13 mouse cellular contexts compared by ENCODE assay signal in the genomic region with DNA sequence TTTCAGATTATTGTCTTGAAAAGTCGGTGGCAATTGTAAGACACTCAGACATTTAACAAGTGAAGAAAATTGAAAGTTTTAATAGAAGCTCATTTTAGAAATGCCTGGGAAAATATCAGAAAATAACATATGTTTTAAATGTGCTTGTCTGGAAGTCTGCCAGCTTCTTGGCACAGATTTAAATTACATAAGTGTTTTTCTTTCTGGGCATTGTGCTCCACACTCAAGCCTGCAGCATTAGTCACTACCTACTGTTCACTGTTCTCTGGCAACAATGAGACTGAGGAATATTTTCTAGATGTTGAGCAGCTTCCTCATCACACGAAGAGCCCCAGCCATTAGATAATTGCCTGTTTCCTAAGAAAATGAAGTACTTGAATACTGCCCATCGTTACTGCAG.
A peak's percentile ranks its signal among the peaks of the same experiment; 100 is the strongest.
DNase-seq lines count a peak whose midpoint lies in the region; ATAC-seq and TF ChIP-seq lines count a peak whose summit lies in the region.
"Had no signal": no experiment of that assay in that cellular context is flagged by ENCODE, and none has a peak within 500 bp of the region (broad histone marks: within the 10 kb centered on the region; RNA-seq: fewer than 3 reads in every experiment).

No protein-coding gene starts in this region.

- H3K36me3 ChIP-seq in lung, embryonic 14.5 days (ENCODE audit: insufficient read depth): no peaks in the 10 kb centered on the region
- H3K36me3 ChIP-seq in lung, postnatal 0 days (ENCODE audit: insufficient read depth, low read length): no peaks in the 10 kb centered on the region
- H3K36me3 ChIP-seq in forebrain, embryonic 16.5 days (ENCODE audit: control insufficient read depth, insufficient read depth): no peaks in the 10 kb centered on the region
- H3K36me3 ChIP-seq: liver, embryonic 12.5 days; stomach, embryonic 15.5 days had no signal

- H3K27ac ChIP-seq in lung, embryonic 14.5 days (ENCODE audit: low read depth): no peak overlapping the region
- no peak overlapping the region for H3K27ac ChIP-seq in lung, postnatal 0 days (ENCODE audit: low read length)
- H3K27ac ChIP-seq in forebrain, embryonic 16.5 days (ENCODE audit: low read length): no peak overlapping the region
- H3K27ac ChIP-seq: liver, embryonic 12.5 days; macrophage; stomach, embryonic 15.5 days had no signal

- TF ChIP-seq EP300 in lung, postnatal 0 days (IDR thresholded peaks at IDR 0.05): no peak

- H3K4me3 ChIP-seq in lung, embryonic 14.5 days (ENCODE audit: low read depth, low read length): no peak overlapping the region
- no peak overlapping the region for H3K4me3 ChIP-seq in lung, postnatal 0 days (ENCODE audit: low read depth, low read length)
- H3K4me3 ChIP-seq in forebrain, embryonic 16.5 days (replicated peaks; ENCODE audit: low read length): no peak overlapping the region
- H3K4me3 ChIP-seq: liver, embryonic 12.5 days; stomach, embryonic 15.5 days had no signal

- no peak for TF ChIP-seq CTCF in lung, embryonic 14.5 days (IDR thresholded peaks at IDR 0.05; ENCODE audit: low read depth)
- no peak for TF ChIP-seq CTCF in lung, postnatal 0 days (IDR thresholded peaks at IDR 0.05)

- no peak for ATAC-seq in lung, embryonic 14.5 days (ENCODE audit: insufficient read depth)
- no peak for ATAC-seq in lung, postnatal 0 days
- peak; percentile 79 for ATAC-seq in forebrain, embryonic 16.5 days
- ATAC-seq: liver, embryonic 12.5 days had no signal

- no peak overlapping the region for H3K4me2 ChIP-seq in lung, embryonic 14.5 days
- no peak overlapping the region for H3K4me2 ChIP-seq in lung, postnatal 0 days (replicated peaks; ENCODE audit: low read depth, low read length)
- no peak overlapping the region for H3K4me2 ChIP-seq in forebrain, embryonic 16.5 days (ENCODE audit: low read length)
- H3K4me2 ChIP-seq: liver, embryonic 12.5 days; stomach, embryonic 15.5 days had no signal

- H3K4me1 ChIP-seq in lung, embryonic 14.5 days (ENCODE audit: insufficient read depth): no peaks in the 10 kb centered on the region
- H3K4me1 ChIP-seq in lung, postnatal 0 days (ENCODE audit: insufficient read depth, low read depth, low read length): no peaks in the 10 kb centered on the region
- H3K4me1 ChIP-seq in forebrain, embryonic 16.5 days (replicated peaks; ENCODE audit: control insufficient read depth, insufficient read depth, low read length): peaks cover 4% of the 10 kb centered on the region
- H3K4me1 ChIP-seq: liver, embryonic 12.5 days; stomach, embryonic 15.5 days had no signal

- H3K9me3 ChIP-seq in lung, embryonic 14.5 days (ENCODE audit: low read depth, low read length): no peaks in the 10 kb centered on the region
- no peaks in the 10 kb centered on the region for H3K9me3 ChIP-seq in lung, postnatal 0 days (ENCODE audit: low read length)
- no peaks in the 10 kb centered on the region for H3K9me3 ChIP-seq in forebrain, embryonic 16.5 days (ENCODE audit: control insufficient read depth, low read length)
- H3K9me3 ChIP-seq: liver, embryonic 12.5 days; stomach, embryonic 15.5 days had no signal

- DNase-seq in lung, embryonic 14.5 days: peak; percentile 55
- DNase-seq in lung, postnatal 0 days (ENCODE audit: low spot score): no peak
- peak; percentile 31 to 35 for DNase-seq in left cerebral cortex, adult 18-20 months (ENCODE audit: low spot score in 2 of 2)
- no peak for DNase-seq in T-cell, adult 2 months (ENCODE audit: low spot score)
- DNase-seq in gastrocnemius, postnatal 25 days: no peak
- DNase-seq in spleen, postnatal 14 days (ENCODE audit: low spot score in 2 of 2): no peak
- DNase-seq: cerebellum, adult 18-20 months; heart, adult 18-20 months; kidney, postnatal 10 days had no signal

- H3K27me3 ChIP-seq in lung, embryonic 14.5 days (ENCODE audit: insufficient read depth, low read length): no peaks in the 10 kb centered on the region
- H3K27me3 ChIP-seq in lung, postnatal 0 days (replicated peaks; ENCODE audit: insufficient read depth, low read length): no peaks in the 10 kb centered on the region
- no peaks in the 10 kb centered on the region for H3K27me3 ChIP-seq in forebrain, embryonic 16.5 days (replicated peaks; ENCODE audit: control insufficient read depth, insufficient read depth, low read length)
- H3K27me3 ChIP-seq: liver, embryonic 12.5 days; stomach, embryonic 15.5 days had no signal

- 59% methylated on average over 3 of the region's 3 CpGs for WGBS in lung, embryonic 14.5 days
- WGBS in lung, postnatal 0 days: 42% methylated on average over 3 of the region's 3 CpGs
- 31% methylated on average over 3 of the region's 3 CpGs for WGBS in forebrain, embryonic 16.5 days

- H3K9ac ChIP-seq in lung, embryonic 14.5 days: no peak overlapping the region
- H3K9ac ChIP-seq in lung, postnatal 0 days (replicated peaks; ENCODE audit: low read depth): no peak overlapping the region
- H3K9ac ChIP-seq in forebrain, embryonic 16.5 days (replicated peaks; ENCODE audit: low read depth, low read length): no peak overlapping the region
- H3K9ac ChIP-seq: liver, embryonic 12.5 days; stomach, embryonic 15.5 days had no signal

Comparison
In these comparisons a context has a peak if more than half of its experiments do, and no peak if none do; other contexts are left out.
1. DNase-seq: peak in lung, embryonic 14.5 days (single experiment) and left cerebral cortex, adult 18-20 months (2 of 2); none in lung, postnatal 0 days (single experiment), T-cell, adult 2 months (single experiment), gastrocnemius, postnatal 25 days (single experiment) and spleen, postnatal 14 days (0 of 2).